Mouse (Mus musculus): ENCODE results near the gene Hs3st5.
A peak's percentile ranks its signal among the peaks of the same experiment; 100 is the strongest.

Hs3st5 gene

GRCm38 (mm10) chr10:36805265-36805664 is 298.7 kb downstream of the Hs3st5 start:
- DNase-seq, result no peak

GRCm38 (mm10) chr10:36805788-36806187 is 299.2 kb downstream of the Hs3st5 start:
- no peak for DNase-seq

- DNase-seq, result no peak
Measured at GRCm38 (mm10) chr10:36807007-36807406, 300.4 kb downstream of the Hs3st5 start.

GRCm38 (mm10) chr10:36818867-36819266 is 312.3 kb downstream of the Hs3st5 start:
- DNase-seq, result no peak

- no peak for DNase-seq
Measured at GRCm38 (mm10) chr10:36829079-36829478, 322.5 kb downstream of the Hs3st5 start.

- no peak for DNase-seq
Measured at GRCm38 (mm10) chr10:36832204-36832603, 325.6 kb downstream of the Hs3st5 start.

- DNase-seq, result peak; percentile 51 to 60
Measured at GRCm38 (mm10) chr10:36834224-36834623, 327.6 kb downstream of the Hs3st5 start.

GRCm38 (mm10) chr10:36835836-36836516 is 329.4 kb downstream of the Hs3st5 start:
- no peak for DNase-seq

- DNase-seq, result no peak
Measured at GRCm38 (mm10) chr10:36850231-36850630, 343.6 kb downstream of the Hs3st5 start.

- DNase-seq, result no peak
Measured at GRCm38 (mm10) chr10:36862127-36862895, 355.7 kb downstream of the Hs3st5 start.
